Mouse (Mus musculus) hindbrain, embryonic 16.5 days (tissue): ENCODE results near the gene Htr1d. TPM values are rescaled to one million over a fixed set of nuclear protein-coding genes. Genes with fewer than 3 reads are reported as not detected.
A peak's percentile ranks its signal among the peaks of the same experiment; 100 is the strongest.

Experiments used
- ATAC-seq: fragments of 200-750 bp; cut with Nextera tagmentation; 2 replicates; pipeline ENCODE4 v1.8.0; 2017; ENCODE audit warnings: moderate TSS enrichment, moderate library complexity
- H3K27ac ChIP-seq: fragments of 300-500 bp; sonication (generic); 2 replicates; pipeline ENCODE4 v1.5.1; 2014; ENCODE audit warnings: low read depth, mild to moderate bottlenecking, control low read depth, low read length, moderate library complexity
- H3K27me3 ChIP-seq: fragments of 300-500 bp; sonication (generic); replicated peaks from 2 replicates; pipeline ENCODE4 v1.6.1; 2014; ENCODE audit warnings: low read length; ENCODE audit not compliant: control insufficient read depth, insufficient read depth
- H3K36me3 ChIP-seq: fragments of 300-500 bp; sonication (generic); 2 replicates; pipeline ENCODE4 v1.6.1; 2014; ENCODE audit warnings: mild to moderate bottlenecking, low read length, moderate library complexity, mixed read lengths; ENCODE audit not compliant: control insufficient read depth, insufficient read depth
- H3K4me1 ChIP-seq: fragments of 300-500 bp; sonication (generic); 2 replicates; pipeline ENCODE4 v1.6.1; 2014; ENCODE audit warnings: low read depth, low read length; ENCODE audit not compliant: control insufficient read depth, insufficient read depth
- H3K4me2 ChIP-seq: fragments of 300-500 bp; sonication (generic); 2 replicates; pipeline ENCODE4 v1.6.1; 2014; ENCODE audit warnings: mild to moderate bottlenecking, low read length, control low read depth, moderate library complexity
- H3K4me3 ChIP-seq: fragments of 300-500 bp; sonication (generic); 2 replicates; pipeline ENCODE4 v1.5.1; 2014; ENCODE audit warnings: mild to moderate bottlenecking, low read length, control low read depth, moderate library complexity
- H3K9ac ChIP-seq: fragments of 300-500 bp; sonication (generic); 2 replicates; pipeline ENCODE4 v1.6.1; 2014; ENCODE audit warnings: low read depth, mild to moderate bottlenecking, control low read depth, low read length, moderate library complexity
- H3K9me3 ChIP-seq: fragments of 300-500 bp; sonication (generic); 2 replicates; pipeline ENCODE4 v1.6.1; 2014; ENCODE audit warnings: mild to moderate bottlenecking, low read length, moderate library complexity; ENCODE audit not compliant: control insufficient read depth
- WGBS: fragments of 180-500 bp; shearing (Covaris S2); extraction: QIAGEN DNeasy Blood & Tissue Kit; methylation state at CpG from one replicate; pipeline ENCODE4 v1.1.7; 2014; 5-methylcytosine and 5-hydroxymethylcytosine counted together
- polyA plus RNA-seq: library from polyadenylated mRNA; unstranded; fragments of >200 nt; fragmentation: Nextera tagmentation; extraction: Ambion mirVana; gene quantifications from 2 replicates; pipeline ENCODE4 v1.2.1, GENCODE M21; 2015

The Htr1d gene
- polyA plus RNA-seq, 1 experiment from 2014 or later, result 3.7 TPM

- peak overlapping the region; percentile 66 for H3K4me2 ChIP-seq
- ATAC-seq, result peak; percentile 89
- WGBS, result under 1% methylated on average over 27 of the region's 55 CpGs
- peak overlapping the region; percentile 90 for H3K9ac ChIP-seq
- peak overlapping the region; percentile 92 for H3K4me3 ChIP-seq
- no peaks in the 10 kb centered on the region; the same call in 1 of the 2 replicates for H3K27me3 ChIP-seq
- H3K36me3 ChIP-seq, result no peaks in the 10 kb centered on the region
- peaks cover 17% of the 10 kb centered on the region for H3K4me1 ChIP-seq
- H3K27ac ChIP-seq, result peak overlapping the region; percentile 95
- H3K9me3 ChIP-seq, result no peaks in the 10 kb centered on the region
Measured at GRCm38 (mm10) chr4:136469941-136470346, 46.6 kb downstream of the Htr1d start.

GRCm38 (mm10) chr4:136470347-136471071, 47.2 kb downstream of the Htr1d start:
- Histone ChIP-seq H3K27me3 (no peaks in the 10 kb centered on the region), H3K4me3 (peak overlapping the region; percentile 92), H3K4me2 (peak overlapping the region; percentile 66), H3K27ac (peak overlapping the region; percentile 95), H3K9ac (peak overlapping the region; percentile 90), H3K4me1 (peaks cover 17% of the 10 kb centered on the region), H3K9me3 (no peaks in the 10 kb centered on the region), H3K36me3 (no peaks in the 10 kb centered on the region)
- peak; percentile 35 for ATAC-seq
- WGBS, result under 1% methylated on average over 49 of the region's 58 CpGs

- Histone ChIP-seq H3K9ac (no peak overlapping the region), H3K4me1 (peaks cover 6% of the 10 kb centered on the region), H3K36me3 (no peaks in the 10 kb centered on the region), H3K4me2 (no peak overlapping the region), H3K9me3 (no peaks in the 10 kb centered on the region), H3K27ac (no peak overlapping the region), H3K4me3 (no peak overlapping the region), H3K27me3 (no peaks in the 10 kb centered on the region)
- WGBS, result 100% methylated on average over 1 of the region's 1 CpGs
- ATAC-seq, result no peak
Measured at GRCm38 (mm10) chr4:136476692-136477091, 53.4 kb downstream of the Htr1d start.

- Histone ChIP-seq H3K4me3 (no peak overlapping the region), H3K36me3 (no peaks in the 10 kb centered on the region), H3K4me1 (no peaks in the 10 kb centered on the region), H3K9ac (no peak overlapping the region), H3K4me2 (no peak overlapping the region), H3K27ac (no peak overlapping the region), H3K27me3 (no peaks in the 10 kb centered on the region), H3K9me3 (no peaks in the 10 kb centered on the region)
- ATAC-seq, result no peak
- 95% methylated on average over 2 of the region's 2 CpGs for WGBS
Measured at GRCm38 (mm10) chr4:136486549-136486948, 63.2 kb downstream of the Htr1d start.

Other genes with a start within 250 kb of the Htr1d start
- gene Asap3, start 217.2 kb upstream of the Htr1d start, polyA plus RNA-seq, result 6.2 and 7.9 TPM in 2 replicates
- gene Tcea3, start 175.8 kb upstream of the Htr1d start, polyA plus RNA-seq, result 2.1 and 3.5 TPM in 2 replicates
- gene Zfp46, start 138.8 kb upstream of the Htr1d start, polyA plus RNA-seq, result 35.2 and 44.8 TPM in 2 replicates
- gene Hnrnpr, start 112.6 kb upstream of the Htr1d start, polyA plus RNA-seq, result 166 and 174 TPM in 2 replicates
- gene 6030445D17Rik, start 38.7 kb downstream of the Htr1d start, polyA plus RNA-seq, result 0.11 and 0.43 TPM in 2 replicates
- gene Luzp1, start 46.2 kb downstream of the Htr1d start, polyA plus RNA-seq, result 55.5 and 63.4 TPM in 2 replicates
- 31.6 and 45.7 TPM in 2 replicates for gene Kdm1a, start 179.2 kb downstream of the Htr1d start, polyA plus RNA-seq
- gene Tex46, start 186.9 kb downstream of the Htr1d start, polyA plus RNA-seq, result not detected in 2 replicates
- gene Lactbl1, start 199.1 kb downstream of the Htr1d start, polyA plus RNA-seq, result 0.05 and 0.06 TPM in 2 replicates